Mouse (Mus musculus): ENCODE results near the gene Dus2. TPM values are rescaled to one million over a fixed set of nuclear protein-coding genes. Genes with fewer than 3 reads are reported as not detected.

Dus2 gene
- polyA plus RNA-seq, 1 experiment, result 30.4 TPM

GRCm38 (mm10) chr8:106069565-106069964, 78.4 kb downstream of the Dus2 start:
- Histone ChIP-seq H3K36me3 (ENCODE audit: control insufficient read depth, insufficient read depth) (no peaks in the 10 kb centered on the region), H3K4me2 (ENCODE audit: low read depth) (peak overlapping the region; percentile 24), H3ac (ENCODE audit: control insufficient read depth, insufficient read length) (no peak overlapping the region), H3K27me3 (ENCODE audit: control insufficient read depth, insufficient read depth, insufficient read length) (no peaks in the 10 kb centered on the region), H3K79me2 (ENCODE audit: control insufficient read depth, insufficient read depth) (peaks cover 100% of the 10 kb centered on the region), H3K4me3 (no peak overlapping the region)
- TF ChIP-seq MYOD1 (IDR thresholded peaks at IDR 0.05; ENCODE audit: control insufficient read depth in 1 of 3, insufficient read length in 2 of 3, low read depth in 2 of 3) (no peak), USF1 (IDR thresholded peaks at IDR 0.05; ENCODE audit: low read depth) (no peak), REST (IDR thresholded peaks at IDR 0.05; ENCODE audit: insufficient read depth, insufficient read length) (no peak), CEBPB (IDR thresholded peaks at IDR 0.05; ENCODE audit: insufficient read depth, poor library complexity, severe bottlenecking) (no peak), TCF3 (IDR thresholded peaks at IDR 0.05; ENCODE audit: insufficient read length, low read depth) (no peak), MAX (IDR thresholded peaks at IDR 0.05; ENCODE audit: low read depth) (no peak), POLR2A (IDR thresholded peaks at IDR 0.05; ENCODE audit: insufficient read length, low read depth) (no peak), POLR2AphosphoS2 (IDR thresholded peaks at IDR 0.05; ENCODE audit: insufficient read length, low read depth) (no peak), SRF (IDR thresholded peaks at IDR 0.05; ENCODE audit: control insufficient read depth, insufficient read length, low read depth) (no peak), TCF12 (IDR thresholded peaks at IDR 0.05; ENCODE audit: insufficient read depth, poor library complexity, severe bottlenecking) (no peak), E2F4 (IDR thresholded peaks at IDR 0.05; ENCODE audit: insufficient read depth) (no peak), MYOG (IDR thresholded peaks at IDR 0.05; ENCODE audit: control insufficient read depth in 1 of 3, insufficient read depth in 1 of 3, insufficient read length in 2 of 3, low read depth in 2 of 3) (no peak)

DNA sequence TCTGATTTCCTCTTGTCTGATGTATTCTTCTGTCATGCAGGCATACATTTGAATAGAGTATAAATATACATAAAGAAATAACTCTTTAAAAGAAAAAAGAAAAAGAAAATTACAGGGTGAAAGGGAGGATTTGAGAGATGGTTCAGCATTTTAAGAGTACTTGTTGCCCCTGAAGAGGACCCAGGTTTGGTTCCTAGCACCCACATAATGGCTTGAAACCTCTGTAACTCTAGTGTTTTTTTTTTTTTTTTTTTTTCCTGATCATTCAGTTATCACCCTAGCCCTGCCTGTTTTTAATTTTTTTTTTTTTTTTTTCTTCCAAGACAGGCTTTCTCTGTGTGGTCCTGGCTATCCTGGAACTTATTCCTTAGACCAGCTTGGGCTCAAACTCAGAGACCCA, 81.0 kb downstream of the Dus2 start:
- Histone ChIP-seq H3K4me2 (ENCODE audit: low read depth) (no peak overlapping the region), H3K36me3 (ENCODE audit: control insufficient read depth, insufficient read depth) (peaks cover 3% of the 10 kb centered on the region), H3ac (ENCODE audit: control insufficient read depth, insufficient read length) (no peak overlapping the region), H3K79me2 (ENCODE audit: control insufficient read depth, insufficient read depth) (peaks cover 100% of the 10 kb centered on the region), H3K4me3 (no peak overlapping the region), H3K27me3 (ENCODE audit: control insufficient read depth, insufficient read depth, insufficient read length) (no peaks in the 10 kb centered on the region)
- TF ChIP-seq MAX (IDR thresholded peaks at IDR 0.05; ENCODE audit: low read depth) (no peak), MYOD1 (IDR thresholded peaks at IDR 0.05; ENCODE audit: control insufficient read depth in 1 of 3, insufficient read length in 2 of 3, low read depth in 2 of 3) (no peak), REST (IDR thresholded peaks at IDR 0.05; ENCODE audit: insufficient read depth, insufficient read length) (no peak), E2F4 (IDR thresholded peaks at IDR 0.05; ENCODE audit: insufficient read depth) (no peak), SRF (IDR thresholded peaks at IDR 0.05; ENCODE audit: control insufficient read depth, insufficient read length, low read depth) (no peak), MYOG (IDR thresholded peaks at IDR 0.05; ENCODE audit: control insufficient read depth in 1 of 3, insufficient read depth in 1 of 3, insufficient read length in 2 of 3, low read depth in 2 of 3) (no peak), POLR2A (IDR thresholded peaks at IDR 0.05; ENCODE audit: insufficient read length, low read depth) (no peak)

- H3K79me2 ChIP-seq (ENCODE audit: control insufficient read depth, insufficient read depth), result peaks cover 96% of the 10 kb centered on the region
- H3K4me3 ChIP-seq, result no peak overlapping the region
- H3K4me2 ChIP-seq (ENCODE audit: low read depth), result no peak overlapping the region
- TF ChIP-seq POLR2AphosphoS2 (IDR thresholded peaks at IDR 0.05; ENCODE audit: insufficient read length, low read depth) (no peak), MYOD1 (IDR thresholded peaks at IDR 0.05; ENCODE audit: control insufficient read depth in 1 of 3, insufficient read length in 2 of 3, low read depth in 2 of 3) (no peak), MAX (IDR thresholded peaks at IDR 0.05; ENCODE audit: low read depth) (no peak), CEBPB (IDR thresholded peaks at IDR 0.05; ENCODE audit: insufficient read depth, poor library complexity, severe bottlenecking) (no peak), SRF (IDR thresholded peaks at IDR 0.05; ENCODE audit: control insufficient read depth, insufficient read length, low read depth) (no peak), POLR2A (IDR thresholded peaks at IDR 0.05; ENCODE audit: insufficient read length, low read depth) (no peak), USF1 (IDR thresholded peaks at IDR 0.05; ENCODE audit: low read depth) (no peak), MYOG (IDR thresholded peaks at IDR 0.05; ENCODE audit: control insufficient read depth in 1 of 3, insufficient read depth in 1 of 3, insufficient read length in 2 of 3, low read depth in 2 of 3) (no peak)
- no peaks in the 10 kb centered on the region for H3K27me3 ChIP-seq (ENCODE audit: control insufficient read depth, insufficient read depth, insufficient read length)
- peaks cover 12% of the 10 kb centered on the region for H3K36me3 ChIP-seq (ENCODE audit: control insufficient read depth, insufficient read depth)
- H3ac ChIP-seq (ENCODE audit: control insufficient read depth, insufficient read length), result no peak overlapping the region
These were observed 83.1 kb downstream of the Dus2 start for GRCm38 (mm10) chr8:106074236-106074635.

DNA sequence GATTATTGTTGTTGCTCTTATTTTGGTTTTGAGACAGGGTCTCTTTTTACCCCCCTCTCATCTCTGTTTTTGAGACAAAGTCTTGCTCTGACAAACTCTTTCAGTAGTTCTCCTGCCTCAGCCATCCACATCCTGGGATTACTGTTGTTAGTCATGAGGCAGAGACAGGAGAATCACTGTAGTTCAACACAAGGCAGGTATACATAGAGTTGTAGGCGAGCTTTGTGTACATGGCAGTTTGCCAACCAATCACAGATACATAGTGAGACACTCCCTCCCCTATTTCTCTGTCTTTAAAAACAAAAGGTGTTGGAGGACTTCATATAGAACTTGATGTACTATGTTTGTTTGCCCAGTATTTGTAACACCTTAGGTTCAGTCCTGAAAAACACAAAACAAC, 83.5 kb downstream of the Dus2 start:
- no peak overlapping the region for H3K4me3 ChIP-seq
- no peaks in the 10 kb centered on the region for H3K27me3 ChIP-seq (ENCODE audit: control insufficient read depth, insufficient read depth, insufficient read length)
- H3K36me3 ChIP-seq (ENCODE audit: control insufficient read depth, insufficient read depth), result peaks cover 15% of the 10 kb centered on the region
- H3ac ChIP-seq (ENCODE audit: control insufficient read depth, insufficient read length), result no peak overlapping the region
- no peak for TF ChIP-seq USF1 (IDR thresholded peaks at IDR 0.05; ENCODE audit: low read depth)
- TF ChIP-seq SRF (IDR thresholded peaks at IDR 0.05; ENCODE audit: control insufficient read depth, insufficient read length, low read depth), result no peak
- TF ChIP-seq CEBPB (IDR thresholded peaks at IDR 0.05; ENCODE audit: insufficient read depth, poor library complexity, severe bottlenecking), result no peak
- TF ChIP-seq TCF3 (IDR thresholded peaks at IDR 0.05; ENCODE audit: insufficient read length, low read depth), result no peak
- peaks cover 92% of the 10 kb centered on the region for H3K79me2 ChIP-seq (ENCODE audit: control insufficient read depth, insufficient read depth)
- peak overlapping the region; percentile 49 for H3K4me2 ChIP-seq (ENCODE audit: low read depth)

DNA sequence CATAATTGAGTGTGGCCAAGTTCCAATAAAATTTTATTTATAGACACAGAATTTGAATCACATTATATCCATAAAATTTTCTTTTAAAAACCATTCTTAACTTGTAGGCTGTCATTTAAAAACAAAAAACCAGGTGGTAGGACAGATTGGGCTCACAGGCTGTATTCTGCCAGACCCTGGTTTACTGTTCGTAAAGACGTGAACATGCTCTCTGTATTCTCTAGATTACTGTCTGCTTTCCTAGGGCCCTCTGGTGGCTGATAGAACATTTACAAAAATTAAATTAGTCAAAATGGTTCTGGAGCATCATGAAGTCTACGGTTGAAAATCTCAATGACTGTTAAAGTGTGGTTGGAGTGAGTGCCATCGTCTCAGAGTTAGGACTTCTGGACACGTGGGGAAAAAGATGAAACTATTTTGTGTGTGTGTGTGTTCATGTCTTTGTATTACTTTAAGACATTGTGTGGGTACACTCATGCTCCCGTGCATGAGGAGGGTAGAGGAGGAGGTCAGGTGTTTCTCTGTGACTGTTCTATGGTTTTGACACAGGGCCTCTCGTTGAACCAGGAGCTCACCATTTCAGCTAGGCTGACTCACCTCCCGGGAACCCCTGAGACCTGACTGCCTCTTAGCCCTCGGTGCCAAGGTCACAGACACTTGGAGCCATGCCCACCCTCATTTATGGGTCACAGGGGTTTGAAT, 84.2 kb downstream of the Dus2 start:
- H3K36me3 ChIP-seq (ENCODE audit: control insufficient read depth, insufficient read depth), result peaks cover 15% of the 10 kb centered on the region
- H3K4me2 ChIP-seq (ENCODE audit: low read depth), result peak overlapping the region; percentile 49
- H3ac ChIP-seq (ENCODE audit: control insufficient read depth, insufficient read length), result no peak overlapping the region
- TF ChIP-seq TCF3 (IDR thresholded peaks at IDR 0.05; ENCODE audit: insufficient read length, low read depth), result no peak
- TF ChIP-seq REST (IDR thresholded peaks at IDR 0.05; ENCODE audit: insufficient read depth, insufficient read length), result no peak
- TF ChIP-seq E2F4 (IDR thresholded peaks at IDR 0.05; ENCODE audit: insufficient read depth), result no peak
- TF ChIP-seq SRF (IDR thresholded peaks at IDR 0.05; ENCODE audit: control insufficient read depth, insufficient read length, low read depth), result no peak
- TF ChIP-seq TCF12 (IDR thresholded peaks at IDR 0.05; ENCODE audit: insufficient read depth, poor library complexity, severe bottlenecking), result no peak
- TF ChIP-seq MYOD1 (IDR thresholded peaks at IDR 0.05; ENCODE audit: control insufficient read depth in 1 of 3, insufficient read length in 2 of 3, low read depth in 2 of 3), result no peak
- TF ChIP-seq POLR2A (IDR thresholded peaks at IDR 0.05; ENCODE audit: insufficient read length, low read depth), result no peak
- TF ChIP-seq POLR2AphosphoS2 (IDR thresholded peaks at IDR 0.05; ENCODE audit: insufficient read length, low read depth), result no peak
- no peak for TF ChIP-seq USF1 (IDR thresholded peaks at IDR 0.05; ENCODE audit: low read depth)
- no peak for TF ChIP-seq CEBPB (IDR thresholded peaks at IDR 0.05; ENCODE audit: insufficient read depth, poor library complexity, severe bottlenecking)
- TF ChIP-seq MYOG (IDR thresholded peaks at IDR 0.05; ENCODE audit: control insufficient read depth in 1 of 3, insufficient read depth in 1 of 3, insufficient read length in 2 of 3, low read depth in 2 of 3), result no peak
- TF ChIP-seq MAX (IDR thresholded peaks at IDR 0.05; ENCODE audit: low read depth), result no peak
- peaks cover 91% of the 10 kb centered on the region for H3K79me2 ChIP-seq (ENCODE audit: control insufficient read depth, insufficient read depth)
- H3K27me3 ChIP-seq (ENCODE audit: control insufficient read depth, insufficient read depth, insufficient read length), result no peaks in the 10 kb centered on the region
- no peak overlapping the region for H3K4me3 ChIP-seq

Measured in myocyte (in vitro differentiated cells).